Mouse (Mus musculus) thymus, adult 2 months (tissue): ENCODE data around the gene Clstn3.

Experiments used
- CTCF ChIP-seq: fragments of 200-500 bp; IDR thresholded peaks from 2 replicates; pipeline ENCODE4 v1.5.1; 2012; ENCODE audit warnings: mild to moderate bottlenecking, control low read depth, low read length, moderate library complexity, borderline replicate concordance; ENCODE audit not compliant: control insufficient read depth, poor library complexity, insufficient read depth; ENCODE audit errors: extremely low read depth
- POLR2A ChIP-seq: fragments of 200-500 bp; IDR thresholded peaks from 2 replicates; pipeline ENCODE4 v1.6.1; 2012; ENCODE audit warnings: mild to moderate bottlenecking, low read length, control low read depth, moderate library complexity; ENCODE audit not compliant: control insufficient read depth, poor library complexity, insufficient read depth; ENCODE audit errors: extremely low read depth

DNA sequence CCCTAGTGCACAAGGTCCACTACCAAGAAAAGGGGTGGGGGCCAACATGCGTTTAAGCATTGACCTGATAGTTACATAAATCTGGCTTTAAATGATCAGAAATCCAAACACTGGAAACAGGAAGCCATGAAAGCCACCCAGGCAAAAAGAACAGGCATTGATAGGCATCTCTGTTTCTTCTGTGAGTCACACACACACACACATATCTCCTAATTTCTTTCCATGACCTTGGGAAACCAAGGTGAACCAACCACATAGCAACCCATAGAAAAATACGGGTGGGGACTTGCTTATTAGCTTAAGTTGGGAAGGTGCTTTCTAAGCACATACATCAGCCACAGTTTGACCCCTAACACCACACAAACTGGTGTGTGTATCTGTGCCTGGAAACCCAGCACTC, 17.2 kb downstream of the Clstn3 start:
- TF ChIP-seq POLR2A (no peak), CTCF (no peak)
